Mouse (Mus musculus) left cerebral cortex, postnatal 14 days (tissue): ENCODE measurements at regions not wholly inside any gene's neighbourhood (a gene's known extent, or its start where the extent isn't known, plus 50 kb on each side); places are given as distances from the start of the nearest gene placed in this dataset.
A peak's percentile ranks its signal among the peaks of the same experiment; 100 is the strongest.
"Not testable (repeated sequence)": the region's sequence is repeated elsewhere in the genome, so short reads cannot be mapped to it uniquely, and the experiment has no call there.

ENCODE experiments used
- DNase-seq, 2 experiments: peaks; one replicate each; pipeline ENCODE4 v3.0.0; 2021 to 2022; ENCODE audit warnings: low spot score in 2 of 2, mixed read lengths in 1 of 2
- intact Hi-C: fragments of 180-260 bp; cut with DNase I; formaldehyde crosslinking; loops from one replicate; pipeline ENCODE4 v1.15.1; 2025

DNA sequence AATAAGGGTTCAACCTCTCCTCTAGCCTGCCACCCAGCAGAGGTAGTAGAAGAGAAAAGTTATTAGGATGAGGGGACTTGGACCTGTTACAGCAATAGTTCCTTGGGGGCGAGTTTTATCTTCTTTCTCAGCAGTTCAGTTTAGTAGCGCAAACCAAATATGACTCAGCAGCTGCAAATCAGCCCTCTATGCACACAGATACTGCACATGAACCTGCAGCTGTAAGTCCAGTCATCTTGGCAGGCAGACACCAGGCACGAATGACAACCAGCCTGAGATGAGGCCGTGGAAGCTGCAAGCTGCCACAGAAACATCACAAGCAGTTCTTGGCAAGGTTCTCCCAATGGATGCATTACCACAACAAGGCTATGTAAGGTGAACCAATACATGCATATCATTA, 327.0 kb upstream of the Akr1e1 start:
- peak in 1 of 2 experiments; percentile 3 for DNase-seq
- intact Hi-C loops: no loop called here

DNA sequence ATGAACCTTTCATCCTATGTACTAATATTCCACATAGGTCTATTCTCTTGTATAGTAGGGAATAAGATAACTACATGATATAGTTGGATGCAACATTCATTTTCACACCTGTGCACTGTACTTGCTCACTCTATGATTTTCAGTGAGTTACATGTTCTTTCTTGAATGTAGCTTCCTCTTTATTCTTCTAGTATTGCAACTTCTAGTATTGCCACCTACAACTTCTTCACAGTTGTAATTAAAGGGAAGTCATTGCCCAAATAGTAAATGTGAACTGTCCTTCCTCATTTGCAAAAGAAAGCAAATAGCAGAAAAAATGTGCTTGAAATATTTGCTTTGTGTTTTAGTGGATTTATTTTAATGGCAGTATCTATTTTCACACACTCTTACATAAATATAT, 330.9 kb upstream of the Akr1e1 start:
- DNase-seq: no peak
- intact Hi-C loops: no loop called here

DNA sequence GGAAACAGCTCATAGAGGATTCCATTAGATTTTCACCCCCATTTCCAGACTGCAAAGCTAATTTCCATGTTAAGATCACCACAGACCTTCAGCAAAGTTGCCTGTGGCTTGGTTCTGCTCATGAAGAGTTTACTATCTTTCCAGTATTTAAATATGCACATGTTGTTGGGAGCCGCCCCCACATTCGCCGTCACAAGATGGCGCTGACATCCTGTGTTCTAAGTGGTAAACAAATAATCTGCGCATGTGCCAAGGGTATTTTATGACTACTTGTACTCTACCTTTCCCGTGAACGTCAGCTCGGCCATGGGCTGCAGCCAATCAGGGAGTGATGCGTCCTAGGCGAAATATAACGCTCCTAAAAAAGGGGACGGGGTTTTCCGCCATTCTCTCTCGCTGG, 333.5 kb upstream of the Akr1e1 start:
- intact Hi-C loops: not testable (repeated sequence)
- peak; percentile 31 to 44 for DNase-seq

DNA sequence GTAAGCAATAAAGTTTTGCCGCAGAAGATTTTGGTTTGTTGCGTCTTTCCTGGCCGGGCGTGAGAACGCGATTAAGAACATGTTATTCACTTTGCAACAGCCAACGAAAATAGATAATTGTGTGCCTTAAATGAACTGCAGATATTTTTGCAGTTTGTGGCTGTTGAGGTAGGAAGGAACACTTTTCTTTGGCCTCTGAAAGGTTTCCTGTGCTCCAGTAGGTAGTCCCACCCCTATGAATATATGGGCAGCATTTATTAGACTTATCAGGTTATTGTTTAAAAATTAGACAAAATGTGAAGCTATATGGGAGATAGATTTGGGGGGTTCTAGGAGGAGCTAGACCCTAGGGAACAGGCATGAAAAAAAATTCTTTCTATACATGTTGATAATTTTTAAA, 334.1 kb upstream of the Akr1e1 start:
- no peak for DNase-seq
- intact Hi-C loops: no loop called here

DNA sequence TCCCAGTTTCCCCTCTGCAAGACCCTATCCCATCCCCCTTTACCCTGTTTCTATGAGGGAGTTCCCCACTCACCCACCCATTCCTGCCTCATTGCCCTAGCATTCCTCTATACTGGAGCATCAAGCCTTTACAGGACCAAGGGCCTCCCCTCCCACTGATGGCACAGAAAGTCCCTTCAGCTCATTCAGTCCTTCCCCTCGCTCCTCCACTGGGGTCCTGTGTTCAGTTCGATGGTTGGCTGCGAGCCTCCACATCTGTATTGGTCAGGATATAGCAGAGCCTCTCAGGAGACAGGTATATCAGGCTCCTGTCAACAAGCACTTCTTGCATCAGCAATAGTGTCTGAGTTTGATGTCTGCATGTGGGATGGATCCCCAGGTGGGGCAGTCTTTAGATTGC, 346.4 kb upstream of the Akr1e1 start:
- DNase-seq: no peak
- intact Hi-C loops: no loop called here

DNA sequence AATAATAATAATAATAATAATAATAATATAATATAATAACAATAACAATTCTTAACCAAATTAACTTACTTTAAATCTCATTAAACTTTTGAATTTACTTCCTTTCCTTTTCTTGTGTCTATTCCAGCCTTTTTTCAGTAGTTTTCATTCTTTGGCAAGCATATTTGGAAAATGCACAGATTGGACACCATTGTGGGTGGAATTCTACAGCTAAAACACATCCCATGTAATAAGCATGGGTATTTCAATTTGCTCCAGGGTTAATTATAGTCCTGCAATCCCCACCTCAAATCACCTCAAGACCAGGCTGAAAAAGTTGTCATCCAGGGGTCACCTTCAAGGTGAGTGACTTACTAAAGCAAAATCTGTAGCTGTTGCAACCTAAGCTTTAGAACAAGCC, 355.9 kb upstream of the Akr1e1 start:
- DNase-seq: no peak
- intact Hi-C loops: no loop called here

DNA sequence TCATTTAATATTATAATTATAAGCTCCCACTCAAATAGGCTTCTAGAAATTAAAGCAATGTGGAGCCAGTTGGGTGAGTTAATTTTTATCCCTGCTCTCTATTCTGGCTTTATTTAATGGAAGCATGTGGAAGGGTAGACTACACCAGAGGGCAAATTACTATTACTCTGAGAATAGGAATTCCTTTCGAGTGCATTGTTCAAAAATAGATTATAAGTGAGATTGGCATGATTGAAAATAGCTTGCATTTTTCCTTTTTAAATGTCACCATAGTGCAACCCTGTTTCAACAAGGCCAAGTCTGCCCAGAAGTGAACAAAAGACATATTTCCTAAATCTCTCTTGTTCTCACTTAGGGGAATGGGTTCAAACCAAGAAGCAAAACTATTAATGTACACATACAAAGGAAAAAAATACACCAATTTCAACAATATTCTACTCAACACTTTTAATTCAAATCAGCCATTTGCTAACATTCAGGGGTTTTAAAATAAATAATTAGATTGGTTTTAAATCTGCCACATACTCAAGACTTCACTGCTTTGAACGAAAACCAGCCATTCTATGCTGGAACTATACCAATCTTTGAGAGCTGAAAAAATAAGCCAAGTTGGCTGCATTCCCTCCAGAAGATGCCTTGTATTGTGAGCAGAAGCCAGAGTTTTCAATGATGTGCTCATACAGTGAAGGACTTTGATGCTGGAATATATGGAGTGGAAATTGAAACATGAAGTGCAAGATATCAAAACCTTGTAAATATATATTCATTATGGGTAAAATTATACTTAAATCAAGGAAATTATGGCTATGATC, 361.3 kb upstream of the Akr1e1 start:
- intact Hi-C loops: no loop called here
- DNase-seq: peak; percentile 11 to 38

DNA sequence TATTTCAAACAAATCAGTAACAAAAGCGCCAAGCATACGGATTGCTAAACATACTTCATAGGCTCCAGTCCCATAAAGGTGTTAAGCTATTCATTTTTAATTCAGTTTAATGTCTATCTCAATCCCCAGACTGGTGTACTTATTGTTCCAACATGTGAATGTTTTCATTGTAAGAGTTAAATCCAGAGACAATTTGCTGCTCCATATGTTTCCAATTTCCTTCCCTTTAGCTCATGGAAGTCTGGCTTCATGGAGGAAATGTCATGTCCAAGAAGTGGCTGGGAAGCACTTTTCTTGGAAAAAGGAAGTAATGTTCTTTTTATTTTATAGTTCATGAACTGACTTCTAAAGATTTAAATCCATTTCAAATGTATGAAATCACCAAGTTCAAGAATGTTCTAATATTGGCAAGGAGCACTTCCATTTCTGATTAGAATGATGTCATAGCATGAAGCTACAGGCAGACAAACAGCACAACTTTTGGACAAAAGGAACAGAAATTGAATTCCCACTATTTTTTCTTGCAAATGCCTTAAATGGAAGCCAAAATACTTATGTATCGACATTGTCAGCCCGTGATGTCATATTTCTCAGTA, 362.6 kb upstream of the Akr1e1 start:
- no peak for DNase-seq
- intact Hi-C loops: no loop called here

DNA sequence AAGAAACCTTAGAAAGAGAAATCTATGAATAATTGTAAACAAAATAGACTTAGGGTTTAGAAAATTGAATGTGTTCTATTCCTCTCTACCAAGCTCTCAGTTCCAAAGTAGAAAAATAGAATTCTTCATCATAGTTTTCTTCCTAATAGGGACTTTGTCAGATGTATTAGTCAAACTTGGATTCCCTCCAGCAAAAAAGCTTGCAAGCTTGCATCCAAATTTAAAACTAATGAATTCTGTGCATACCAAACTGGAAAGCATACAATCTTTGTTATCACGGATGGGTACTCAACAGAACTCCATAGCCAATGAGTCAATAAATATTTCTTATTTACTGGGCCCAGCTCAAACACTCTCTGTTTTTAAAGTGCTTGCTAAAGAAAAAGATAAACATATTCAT, 383.9 kb upstream of the Akr1e1 start:
- no peak for DNase-seq
- intact Hi-C loops: no loop called here

DNA sequence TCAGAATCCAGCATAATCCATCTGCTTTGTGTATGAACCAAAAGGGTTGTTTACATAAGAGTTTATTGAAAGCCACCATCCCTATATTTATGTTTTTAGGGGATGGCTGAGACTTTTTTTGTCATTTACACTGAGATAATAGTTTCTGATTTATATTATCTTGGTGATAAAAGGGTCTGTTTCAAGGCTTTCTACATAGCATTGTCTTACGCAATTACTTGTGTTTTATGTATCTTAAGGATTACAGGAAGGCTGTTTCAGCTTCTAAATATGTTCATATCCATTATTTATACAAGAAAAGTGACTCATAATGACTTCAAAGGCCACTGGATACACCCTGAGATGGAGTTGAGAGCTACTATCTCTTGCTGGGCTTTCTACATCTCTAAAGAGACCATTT, 399.3 kb upstream of the Akr1e1 start:
- intact Hi-C loops: no loop called here
- DNase-seq: no peak

DNA sequence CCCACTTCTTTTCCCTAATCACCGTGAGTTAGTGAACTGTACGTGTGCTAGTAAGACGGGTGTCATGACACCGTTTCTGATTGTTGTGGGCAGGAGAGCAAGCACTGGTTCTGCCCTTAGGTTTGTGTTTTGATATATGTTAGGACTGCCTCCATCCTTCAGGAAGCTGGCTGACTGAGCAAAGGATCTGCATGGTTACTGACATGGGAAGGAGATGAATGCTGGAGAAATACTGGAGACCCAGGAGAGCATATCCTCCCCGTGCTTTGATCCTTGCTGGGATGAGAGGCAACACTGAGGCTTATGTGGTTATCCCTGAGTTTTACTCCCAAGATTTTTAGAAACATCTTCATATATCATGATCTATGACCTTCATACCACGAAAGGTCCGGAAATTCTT, 413.5 kb upstream of the Akr1e1 start:
- no peak for DNase-seq
- intact Hi-C loops: no loop called here

DNA sequence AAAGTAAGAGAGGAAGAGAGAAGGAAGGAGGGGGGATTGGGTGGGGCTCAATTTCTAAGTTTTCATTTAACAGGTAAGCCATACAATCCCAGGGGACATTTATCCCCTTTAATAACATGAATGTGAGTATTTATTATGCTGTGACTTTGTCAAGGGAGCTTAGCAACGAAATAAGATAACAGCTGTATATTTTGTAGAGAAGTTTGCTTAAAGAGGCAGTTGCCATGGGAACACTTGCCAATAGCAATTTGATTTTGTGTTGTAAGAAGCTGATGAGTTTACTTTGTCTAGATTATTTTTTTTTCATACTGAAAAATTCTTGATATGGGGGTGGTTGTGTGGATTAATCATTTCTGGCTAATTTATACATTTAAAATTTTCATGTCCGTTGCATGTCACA, 450.9 kb upstream of the Akr1e1 start:
- DNase-seq: no peak
- intact Hi-C loops: no loop called here

DNA sequence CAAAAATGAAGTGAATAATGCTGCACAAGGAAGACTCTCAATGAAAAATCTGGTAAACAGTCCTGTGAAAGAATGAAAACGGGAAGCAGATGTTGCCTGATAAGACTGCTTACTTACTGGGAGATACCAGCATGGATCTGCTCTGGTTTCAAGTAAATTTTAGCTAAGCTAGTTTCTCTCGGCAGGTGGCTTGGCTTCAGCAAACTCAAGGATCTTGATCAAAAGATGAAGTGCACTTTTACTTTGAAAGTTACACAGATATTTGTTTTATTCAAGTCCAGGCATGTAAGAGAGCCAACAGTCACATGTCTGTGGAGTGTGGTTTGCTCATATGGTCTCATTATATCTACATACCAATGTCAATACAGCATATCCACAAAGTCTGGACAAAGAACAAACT, 451.5 kb upstream of the Akr1e1 start:
- peak in 1 of 2 experiments; percentile 2 for DNase-seq
- intact Hi-C loops: no loop called here

DNA sequence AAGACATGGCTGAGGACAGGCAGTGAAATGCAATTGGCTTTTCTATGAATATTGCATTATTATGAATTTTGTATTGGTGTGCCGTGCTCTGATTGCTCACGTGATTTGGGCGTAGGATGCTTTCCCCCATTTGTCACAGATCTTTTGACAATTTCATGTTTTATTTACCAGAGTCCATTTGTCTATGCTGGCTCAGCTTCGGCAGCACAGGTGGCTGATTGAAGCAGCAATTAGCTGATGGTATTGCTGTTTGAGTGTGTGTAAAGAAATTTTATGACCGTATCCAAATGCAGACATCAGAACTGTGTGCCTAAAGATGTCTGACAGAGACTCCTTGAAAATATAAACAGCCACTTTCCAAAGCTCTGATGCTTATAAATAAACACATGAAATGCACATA, 498.5 kb upstream of the Akr1e1 start:
- DNase-seq: no peak
- intact Hi-C loops: no loop called here

DNA sequence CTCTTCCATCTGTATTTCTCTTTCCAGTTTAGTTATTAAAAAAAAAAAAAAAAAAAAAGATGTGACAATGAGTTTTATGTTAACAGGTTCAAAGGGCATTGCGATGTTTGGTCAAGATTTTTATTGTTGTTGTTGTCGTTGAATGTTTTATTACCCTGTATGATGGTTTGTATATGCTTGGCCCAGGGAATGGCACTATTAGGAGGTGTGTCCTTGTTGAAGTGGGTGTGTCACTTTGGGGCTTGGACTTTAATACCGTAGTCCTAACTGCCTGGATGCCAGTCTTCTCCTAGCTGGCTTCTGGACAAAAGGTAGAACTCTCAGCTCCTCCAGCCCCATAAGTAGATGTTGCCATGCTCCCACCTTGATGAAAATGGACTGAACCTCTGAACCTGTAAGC, 545.9 kb upstream of the Akr1e1 start:
- DNase-seq: no peak
- intact Hi-C loops: no loop called here

DNA sequence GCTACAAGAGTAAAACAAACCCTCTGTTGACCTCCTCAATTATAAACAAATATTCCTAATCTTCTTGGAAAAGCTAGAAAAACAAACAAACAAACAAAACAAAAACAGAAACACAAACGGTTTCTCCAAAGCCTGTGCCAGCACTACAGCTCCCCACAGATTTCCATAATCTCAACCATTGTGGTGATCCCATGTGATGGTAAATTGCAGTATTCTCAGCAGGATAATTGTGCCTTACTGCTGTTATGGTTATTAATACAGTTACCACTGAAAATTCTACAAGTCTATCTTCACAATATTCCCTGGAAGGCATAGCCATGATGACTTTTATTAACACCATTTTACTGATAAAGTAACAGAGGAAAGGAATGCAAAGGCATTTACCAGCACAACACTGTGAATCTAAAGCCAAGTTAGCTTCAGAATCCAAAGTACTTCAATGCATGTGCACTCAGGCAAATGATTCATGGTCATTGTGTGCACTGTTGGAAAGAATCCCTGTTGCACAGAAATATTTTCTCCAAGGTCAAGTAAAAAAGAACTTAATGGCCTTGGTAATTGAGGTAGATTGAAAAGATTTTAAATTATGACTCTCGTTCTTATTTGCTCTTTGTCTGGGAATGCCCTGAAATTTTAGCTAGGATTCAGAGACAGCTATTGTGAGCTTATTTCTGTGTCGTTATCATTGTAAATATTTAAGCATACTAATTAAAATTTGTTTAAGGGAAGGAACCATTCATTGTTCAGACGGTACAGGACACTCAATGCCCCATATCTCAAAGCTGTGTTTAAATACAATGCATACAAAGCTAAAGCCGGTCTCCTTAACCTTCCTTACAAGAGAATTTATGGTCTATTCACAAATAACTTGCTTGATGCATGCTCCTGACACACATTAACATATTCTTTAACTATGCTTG, 551.1 kb upstream of the Akr1e1 start:
- DNase-seq: no peak
- intact Hi-C loops: no loop called here

DNA sequence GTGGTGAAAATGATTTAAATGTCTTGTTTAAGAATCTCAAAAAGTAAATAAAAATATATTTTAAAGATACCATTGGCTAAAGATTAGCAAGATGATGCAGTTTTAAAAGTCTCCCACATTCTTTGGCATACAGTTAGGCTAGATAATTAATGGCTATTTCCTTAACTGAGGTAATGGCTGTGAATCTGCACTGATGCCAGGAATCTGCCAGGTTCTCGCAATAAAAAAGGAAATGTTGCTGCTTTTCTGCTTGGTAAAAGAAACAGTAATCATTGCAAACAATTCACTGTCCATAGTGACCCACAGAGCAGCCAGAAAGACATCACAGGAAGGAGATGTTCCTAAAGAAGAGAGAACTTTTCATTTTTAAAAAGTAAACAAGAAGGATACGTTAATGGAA, 557.7 kb upstream of the Akr1e1 start:
- intact Hi-C loops: no loop called here
- DNase-seq: no peak

DNA sequence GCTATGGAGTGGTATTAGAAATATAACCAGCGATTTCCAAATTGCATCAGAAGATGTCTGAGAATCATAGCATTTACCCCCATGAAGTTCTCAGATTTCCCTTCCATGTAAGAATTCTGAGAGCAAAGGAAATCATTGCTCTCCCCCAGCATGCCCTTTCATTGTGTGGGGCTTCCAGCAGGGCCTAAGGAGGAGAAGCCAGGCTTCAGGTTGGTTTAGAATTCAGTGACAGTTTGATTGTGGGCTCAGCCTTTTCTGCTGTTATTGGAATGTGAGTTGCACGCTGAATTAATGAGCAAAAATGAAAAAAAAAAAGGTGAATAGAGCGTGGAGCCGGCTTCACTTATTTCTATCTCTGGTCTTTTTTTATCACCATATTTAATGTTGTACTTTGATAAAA, 570.0 kb upstream of the Akr1e1 start:
- no peak for DNase-seq
- intact Hi-C loops: no loop called here

DNA sequence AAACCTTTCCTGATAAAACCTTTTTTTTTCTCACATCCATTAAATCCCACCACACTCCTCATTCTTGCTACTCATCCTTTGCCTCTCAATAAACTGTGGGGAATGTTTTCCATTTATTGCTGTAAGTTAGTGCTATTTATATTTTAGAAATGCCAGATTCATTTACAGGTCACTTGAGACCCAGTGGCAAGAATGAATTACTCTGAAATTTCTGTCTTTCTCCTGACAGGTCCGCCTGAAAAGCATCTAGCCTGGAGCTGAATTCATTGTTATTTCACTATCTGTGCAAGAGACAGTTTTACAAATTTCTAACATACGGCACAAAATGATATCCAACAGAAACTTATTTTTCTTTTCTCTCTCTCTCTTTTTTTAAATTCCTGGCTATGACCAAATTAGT, 570.6 kb upstream of the Akr1e1 start:
- intact Hi-C loops: no loop called here
- DNase-seq: no peak

DNA sequence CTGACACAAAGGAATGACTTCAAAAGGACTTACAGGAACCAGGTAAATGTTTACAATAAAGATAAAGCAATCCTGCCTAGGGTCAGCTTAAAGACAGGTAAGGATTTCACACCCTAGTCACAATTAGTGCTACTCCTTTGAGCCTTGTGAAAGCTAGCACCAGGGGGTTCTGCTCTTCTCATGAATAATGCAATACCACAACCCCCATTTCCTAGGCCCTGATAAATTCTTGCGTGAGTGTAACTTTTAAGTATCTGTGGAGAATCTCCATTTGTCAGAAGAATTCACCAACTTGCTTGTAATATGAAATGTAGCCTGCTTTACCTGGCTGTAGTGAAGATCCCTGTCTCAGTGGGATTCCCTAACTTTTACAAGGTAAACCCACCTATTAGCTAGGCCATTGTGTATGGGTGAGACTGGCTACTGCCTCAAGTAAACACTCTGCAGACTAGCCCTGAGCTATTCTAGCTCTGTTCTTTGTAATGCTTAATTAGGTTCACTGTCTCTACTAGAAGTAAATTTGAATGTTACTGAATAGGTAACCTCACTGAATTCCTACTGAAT, 576.3 kb upstream of the Akr1e1 start:
- DNase-seq, intact Hi-C loops: not testable (repeated sequence)
